Mouse (Mus musculus): Measurements from ENCODE around the gene Dhrs3. TPM values are rescaled to one million over a fixed set of nuclear protein-coding genes. Genes with fewer than 3 reads are reported as not detected.

Gene Dhrs3
- polyA plus RNA-seq, 1 experiment from 2014 or later, result 41.9 TPM

DNA sequence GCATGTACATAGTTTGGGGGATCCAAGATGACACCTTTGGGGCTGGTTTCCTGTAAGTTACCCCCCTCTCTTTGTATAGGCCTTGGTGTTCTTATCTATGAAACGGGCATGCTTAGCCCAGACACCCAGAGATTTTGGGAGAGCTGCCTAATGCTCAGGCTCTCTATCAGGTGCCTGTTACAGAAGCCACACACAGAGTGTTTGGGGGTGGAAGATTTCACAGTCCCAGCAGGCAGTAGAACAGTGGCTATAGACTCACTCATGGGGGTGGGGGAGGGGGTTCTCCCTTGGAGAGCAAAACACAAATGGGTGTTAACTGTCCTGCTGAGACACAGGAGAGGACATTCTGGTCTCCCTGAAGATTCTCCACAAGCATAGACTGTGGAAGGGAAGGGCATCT is 10.5 kb downstream of the Dhrs3 start:
- H3K9me3 ChIP-seq (replicated peaks; ENCODE audit: control insufficient read depth, low read length), result no peaks in the 10 kb centered on the region
- no peaks in the 10 kb centered on the region for H3K27me3 ChIP-seq (ENCODE audit: control insufficient read depth, insufficient read depth, low read length)
- DNase-seq (ENCODE audit: low spot score) (no peak), ATAC-seq (replicated peaks; ENCODE audit: insufficient number of reproducible peaks, low FRiP score, low TSS enrichment, low read depth) (no peak)
- H3K4me2 ChIP-seq (ENCODE audit: low read depth, low read length), result no peak overlapping the region
- no peak overlapping the region for H3K4me3 ChIP-seq (ENCODE audit: low read depth, low read length)
- no peak overlapping the region for H3K27ac ChIP-seq (replicated peaks; ENCODE audit: low read depth, low read length)
- no peaks in the 10 kb centered on the region for H3K4me1 ChIP-seq (ENCODE audit: control insufficient read depth, insufficient read depth, low read length)
- no peak overlapping the region for H3K9ac ChIP-seq (replicated peaks; ENCODE audit: low read length)
- H3K36me3 ChIP-seq (replicated peaks; ENCODE audit: control insufficient read depth, insufficient read depth, low read depth, low read length), result no peaks in the 10 kb centered on the region
- 78% methylated on average over 1 of the region's 1 CpGs for WGBS

DNA sequence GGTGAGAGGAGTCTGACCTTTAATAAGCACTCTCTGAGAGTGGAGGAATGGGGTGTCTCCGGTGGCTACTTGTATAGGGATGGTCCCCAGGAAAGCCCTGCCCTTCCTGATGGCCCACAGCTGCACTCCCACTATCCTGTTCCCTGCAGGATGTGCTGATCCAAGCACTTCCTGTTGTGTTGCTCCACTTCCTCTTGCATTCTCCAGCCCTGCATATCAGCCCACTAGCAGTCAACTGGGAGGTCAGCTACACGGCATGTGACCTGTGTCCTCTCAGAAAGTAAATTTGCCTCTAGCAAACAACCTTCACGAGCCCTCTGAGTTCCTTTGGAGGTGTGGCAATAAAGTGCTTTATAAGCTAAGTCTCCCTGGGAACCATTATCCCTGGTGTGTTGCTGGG is 11.3 kb downstream of the Dhrs3 start:
- Histone ChIP-seq H3K36me3 (replicated peaks; ENCODE audit: control insufficient read depth, insufficient read depth, low read depth, low read length) (no peaks in the 10 kb centered on the region), H3K27ac (replicated peaks; ENCODE audit: low read depth, low read length) (no peak overlapping the region), H3K9ac (replicated peaks; ENCODE audit: low read length) (no peak overlapping the region), H3K4me1 (ENCODE audit: control insufficient read depth, insufficient read depth, low read length) (no peaks in the 10 kb centered on the region), H3K4me2 (ENCODE audit: low read depth, low read length) (no peak overlapping the region), H3K9me3 (replicated peaks; ENCODE audit: control insufficient read depth, low read length) (no peaks in the 10 kb centered on the region), H3K4me3 (ENCODE audit: low read depth, low read length) (no peak overlapping the region), H3K27me3 (ENCODE audit: control insufficient read depth, insufficient read depth, low read length) (no peaks in the 10 kb centered on the region)
- DNase-seq (ENCODE audit: low spot score) (no peak), ATAC-seq (replicated peaks; ENCODE audit: insufficient number of reproducible peaks, low FRiP score, low TSS enrichment, low read depth) (no peak)
- 61% methylated on average over 3 of the region's 3 CpGs for WGBS

DNA sequence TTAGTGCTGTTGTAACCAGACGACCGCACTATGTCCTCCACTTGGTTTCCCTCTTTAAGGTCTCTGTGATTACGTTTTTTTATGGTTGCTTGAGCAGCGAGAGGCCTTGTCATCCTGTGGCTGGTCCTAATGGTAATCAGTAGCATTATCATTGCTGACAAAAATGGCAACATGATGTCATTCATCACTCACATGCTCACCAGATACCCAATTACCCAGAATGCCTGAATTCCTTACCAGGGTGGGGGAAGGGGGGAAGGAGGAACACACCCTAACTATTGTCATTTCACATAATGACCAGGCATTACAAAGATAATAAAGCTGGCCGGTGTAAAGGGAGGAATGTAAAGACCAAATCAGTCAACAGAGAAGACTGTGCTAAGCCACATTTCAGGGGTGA is 12.5 kb downstream of the Dhrs3 start:
- H3K4me1 ChIP-seq (ENCODE audit: control insufficient read depth, insufficient read depth, low read length), result no peaks in the 10 kb centered on the region
- H3K4me3 ChIP-seq (ENCODE audit: low read depth, low read length), result no peak overlapping the region
- H3K27me3 ChIP-seq (ENCODE audit: control insufficient read depth, insufficient read depth, low read length), result no peaks in the 10 kb centered on the region
- ATAC-seq (replicated peaks; ENCODE audit: insufficient number of reproducible peaks, low FRiP score, low TSS enrichment, low read depth) (no peak), DNase-seq (ENCODE audit: low spot score) (no peak)
- H3K36me3 ChIP-seq (replicated peaks; ENCODE audit: control insufficient read depth, insufficient read depth, low read depth, low read length), result no peaks in the 10 kb centered on the region
- WGBS, result 83% methylated on average over 5 of the region's 5 CpGs
- no peaks in the 10 kb centered on the region for H3K9me3 ChIP-seq (replicated peaks; ENCODE audit: control insufficient read depth, low read length)
- no peak overlapping the region for H3K9ac ChIP-seq (replicated peaks; ENCODE audit: low read length)
- H3K27ac ChIP-seq (replicated peaks; ENCODE audit: low read depth, low read length), result no peak overlapping the region
- H3K4me2 ChIP-seq (ENCODE audit: low read depth, low read length), result no peak overlapping the region

DNA sequence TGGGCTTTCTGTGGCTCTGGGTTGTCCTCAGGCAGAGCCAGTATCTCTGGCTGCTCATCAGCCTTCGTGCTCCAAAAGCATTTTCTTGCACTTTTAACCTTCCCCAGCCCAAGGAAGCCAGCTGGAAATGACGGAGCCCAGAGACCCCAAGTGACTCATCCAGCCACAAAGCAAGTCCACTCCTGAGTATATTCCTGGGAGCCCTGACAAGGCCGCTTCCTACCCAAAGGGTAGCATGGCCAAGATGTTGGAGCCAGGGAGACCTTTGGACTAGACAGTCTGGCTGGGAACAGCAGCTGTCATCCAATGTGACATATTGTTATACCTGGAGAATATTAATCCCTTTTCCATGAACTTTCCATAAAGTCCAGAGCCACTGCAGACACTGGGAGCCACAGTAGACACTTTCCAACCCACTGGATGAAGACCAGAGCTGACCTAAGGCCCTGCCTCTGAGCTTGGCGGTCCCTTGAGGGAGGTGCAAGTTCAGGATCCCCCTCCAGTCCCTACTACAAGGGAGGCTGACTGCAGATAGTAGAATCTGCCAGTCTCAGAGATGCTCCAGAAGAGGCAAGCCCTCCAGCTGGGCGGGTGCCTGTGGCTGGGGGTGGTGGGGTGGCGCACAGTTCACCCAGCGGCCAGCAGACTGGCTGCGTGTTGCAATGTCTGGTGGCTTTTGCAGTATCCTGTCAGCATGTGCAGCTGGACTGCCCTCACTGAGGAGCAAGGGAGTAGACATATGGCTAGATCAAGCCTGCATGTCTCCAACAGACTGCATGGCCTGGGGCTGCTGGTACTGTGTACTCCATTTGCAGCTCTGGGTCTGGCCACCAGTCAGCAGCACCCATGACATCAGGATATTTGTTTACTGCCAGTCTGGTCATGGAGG is 13.6 kb downstream of the Dhrs3 start:
- no peak for DNase-seq (ENCODE audit: low spot score)
- WGBS, result 76% methylated on average over 8 of the region's 8 CpGs

DNA sequence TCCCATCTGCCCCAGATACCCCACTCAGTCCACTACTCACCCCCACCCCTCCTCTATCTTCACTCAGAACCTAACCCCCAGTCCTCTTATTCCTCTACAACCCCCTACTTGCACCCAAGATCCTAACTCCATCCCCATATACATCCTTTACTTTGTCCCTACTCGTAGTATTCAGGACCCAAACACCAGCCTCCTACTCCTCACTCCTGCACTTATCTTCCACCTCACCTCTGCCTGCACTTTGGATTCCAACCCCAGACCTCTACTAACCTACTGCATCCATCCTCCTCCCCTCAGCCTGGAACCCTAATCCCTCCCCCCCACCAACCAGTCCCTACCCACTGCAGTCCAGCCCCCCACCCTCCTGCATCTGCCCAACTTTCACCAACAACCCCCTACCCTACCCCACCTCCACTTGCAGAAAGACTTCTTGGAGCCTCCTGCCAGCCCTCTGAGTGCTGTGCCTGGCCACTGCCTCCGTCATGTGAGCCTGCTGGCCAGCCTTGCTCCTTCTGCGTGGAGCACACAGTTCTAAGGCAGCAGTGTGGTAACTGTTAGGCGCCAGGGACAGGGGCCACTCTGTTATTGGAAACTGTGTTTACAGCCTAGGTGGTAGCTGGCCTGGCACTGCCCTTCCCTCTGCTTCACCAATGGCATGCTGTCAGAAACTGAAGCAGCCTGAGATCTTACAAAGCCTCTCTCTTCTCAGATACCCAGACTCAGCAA is 14.5 kb downstream of the Dhrs3 start:
- no peaks in the 10 kb centered on the region for H3K9me3 ChIP-seq (replicated peaks; ENCODE audit: control insufficient read depth, low read length)
- no peak overlapping the region for H3K4me3 ChIP-seq (ENCODE audit: low read depth, low read length)
- WGBS, result 71% methylated on average over 4 of the region's 4 CpGs
- no peak overlapping the region for H3K9ac ChIP-seq (replicated peaks; ENCODE audit: low read length)
- DNase-seq (ENCODE audit: low spot score) (no peak), ATAC-seq (replicated peaks; ENCODE audit: insufficient number of reproducible peaks, low FRiP score, low TSS enrichment, low read depth) (no peak; the same call in 1 of the 2 replicates)
- H3K27me3 ChIP-seq (ENCODE audit: control insufficient read depth, insufficient read depth, low read length), result no peaks in the 10 kb centered on the region
- H3K4me1 ChIP-seq (ENCODE audit: control insufficient read depth, insufficient read depth, low read length), result no peaks in the 10 kb centered on the region
- no peak overlapping the region for H3K27ac ChIP-seq (replicated peaks; ENCODE audit: low read depth, low read length)
- no peak overlapping the region for H3K4me2 ChIP-seq (ENCODE audit: low read depth, low read length)
- H3K36me3 ChIP-seq (replicated peaks; ENCODE audit: control insufficient read depth, insufficient read depth, low read depth, low read length), result no peaks in the 10 kb centered on the region

More for the DNA sequence above, 13.6 kb downstream of the Dhrs3 start:
- peak; percentile 29; the same call in 1 of the 2 replicates for ATAC-seq (replicated peaks; ENCODE audit: insufficient number of reproducible peaks, low FRiP score, low TSS enrichment, low read depth)
- Histone ChIP-seq H3K9me3 (replicated peaks; ENCODE audit: control insufficient read depth, low read length) (no peaks in the 10 kb centered on the region), H3K27me3 (ENCODE audit: control insufficient read depth, insufficient read depth, low read length) (no peaks in the 10 kb centered on the region), H3K4me2 (ENCODE audit: low read depth, low read length) (no peak overlapping the region), H3K4me3 (ENCODE audit: low read depth, low read length) (no peak overlapping the region), H3K27ac (replicated peaks; ENCODE audit: low read depth, low read length) (no peak overlapping the region), H3K36me3 (replicated peaks; ENCODE audit: control insufficient read depth, insufficient read depth, low read depth, low read length) (no peaks in the 10 kb centered on the region), H3K4me1 (ENCODE audit: control insufficient read depth, insufficient read depth, low read length) (no peaks in the 10 kb centered on the region), H3K9ac (replicated peaks; ENCODE audit: low read length) (no peak overlapping the region)

DNA sequence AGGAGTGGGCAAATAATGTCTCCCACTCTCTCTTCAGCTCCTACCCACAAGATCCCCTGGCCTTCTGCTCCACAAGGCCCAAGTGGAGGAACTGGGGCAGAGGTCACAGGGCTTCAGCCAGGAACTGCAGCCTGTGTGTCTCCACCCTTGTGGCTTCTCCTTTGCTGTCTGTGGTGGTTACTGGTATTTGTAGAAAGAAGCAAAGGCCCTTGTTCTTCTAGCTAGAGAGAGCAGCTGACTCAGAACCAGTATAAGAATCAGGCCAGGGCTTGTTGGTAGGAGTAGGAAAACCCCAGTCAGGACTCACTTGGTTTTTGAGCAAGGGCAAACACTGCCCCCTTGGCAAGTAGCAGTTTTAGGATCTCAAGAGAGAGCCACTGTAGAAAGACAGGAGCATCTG is 16.2 kb downstream of the Dhrs3 start:
- Histone ChIP-seq H3K4me1 (ENCODE audit: control insufficient read depth, insufficient read depth, low read length) (no peaks in the 10 kb centered on the region), H3K4me2 (ENCODE audit: low read depth, low read length) (no peak overlapping the region), H3K4me3 (ENCODE audit: low read depth, low read length) (no peak overlapping the region), H3K9me3 (replicated peaks; ENCODE audit: control insufficient read depth, low read length) (no peaks in the 10 kb centered on the region), H3K27me3 (ENCODE audit: control insufficient read depth, insufficient read depth, low read length) (no peaks in the 10 kb centered on the region), H3K9ac (replicated peaks; ENCODE audit: low read length) (no peak overlapping the region), H3K27ac (replicated peaks; ENCODE audit: low read depth, low read length) (no peak overlapping the region), H3K36me3 (replicated peaks; ENCODE audit: control insufficient read depth, insufficient read depth, low read depth, low read length) (no peaks in the 10 kb centered on the region)
- ATAC-seq (replicated peaks; ENCODE audit: insufficient number of reproducible peaks, low FRiP score, low TSS enrichment, low read depth) (no peak), DNase-seq (ENCODE audit: low spot score) (no peak)

DNA sequence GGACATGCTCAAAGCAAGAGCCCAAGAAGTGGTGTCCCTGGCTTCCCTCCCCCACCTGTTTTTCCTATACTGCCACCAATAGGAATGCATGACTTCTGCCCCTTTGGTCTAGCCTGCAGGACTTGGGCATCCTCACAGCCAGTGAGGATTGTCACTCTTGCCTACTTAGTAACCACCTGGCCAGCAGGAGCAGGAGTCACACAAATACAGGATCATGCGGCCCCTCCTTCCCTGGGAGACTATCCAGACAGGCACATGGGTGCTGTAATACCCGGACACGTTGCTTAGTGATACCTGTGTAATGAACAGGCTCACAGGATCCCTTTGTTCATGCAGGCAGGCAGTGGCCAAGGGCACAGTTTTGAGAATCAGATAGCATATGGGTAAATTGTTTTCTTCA is 17.7 kb downstream of the Dhrs3 start:
- WGBS, result 84% methylated on average over 3 of the region's 3 CpGs
- H3K4me1 ChIP-seq (ENCODE audit: control insufficient read depth, insufficient read depth, low read length), result no peaks in the 10 kb centered on the region
- H3K36me3 ChIP-seq (replicated peaks; ENCODE audit: control insufficient read depth, insufficient read depth, low read depth, low read length), result no peaks in the 10 kb centered on the region
- no peak for ATAC-seq (replicated peaks; ENCODE audit: insufficient number of reproducible peaks, low FRiP score, low TSS enrichment, low read depth)
- H3K4me3 ChIP-seq (ENCODE audit: low read depth, low read length), result no peak overlapping the region
- no peak overlapping the region for H3K4me2 ChIP-seq (ENCODE audit: low read depth, low read length)
- no peak overlapping the region for H3K27ac ChIP-seq (replicated peaks; ENCODE audit: low read depth, low read length)
- no peaks in the 10 kb centered on the region for H3K9me3 ChIP-seq (replicated peaks; ENCODE audit: control insufficient read depth, low read length)
- H3K9ac ChIP-seq (replicated peaks; ENCODE audit: low read length), result no peak overlapping the region
- H3K27me3 ChIP-seq (ENCODE audit: control insufficient read depth, insufficient read depth, low read length), result no peaks in the 10 kb centered on the region
- DNase-seq (ENCODE audit: low spot score), result no peak

All from embryonic facial prominence, embryonic 11.5 days (tissue).